Mouse (Mus musculus): ENCODE results near the gene Gabbr2.
"Not testable (repeated sequence)": the region's sequence is repeated elsewhere in the genome, so short reads cannot be mapped to it uniquely, and the experiment has no call there.

Gene Gabbr2

DNA sequence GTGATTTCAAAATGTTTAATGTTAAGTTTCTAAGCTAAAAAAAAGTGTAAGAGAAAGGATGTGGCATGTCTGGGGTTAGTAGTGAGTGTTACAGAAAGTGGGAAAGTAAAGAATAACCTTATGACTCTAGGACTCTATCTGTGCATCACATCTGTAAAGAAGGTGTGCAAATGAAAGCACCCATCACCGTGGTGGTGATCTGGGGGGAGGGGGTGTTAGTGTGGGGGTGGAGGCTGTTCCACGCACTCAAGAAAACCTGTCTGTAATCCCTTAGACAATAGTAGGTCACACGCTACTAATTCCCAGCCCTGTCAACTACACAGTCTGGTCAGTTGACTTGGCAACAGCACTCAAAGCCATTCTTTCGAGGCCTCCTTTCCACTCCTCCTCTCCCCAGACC, 350.4 kb downstream of the Gabbr2 start:
- no peak for DNase-seq

- DNase-seq = no peak
Observed at GRCm38 (mm10) chr4:46639866-46640265, 351.8 kb downstream of the Gabbr2 start.

DNA sequence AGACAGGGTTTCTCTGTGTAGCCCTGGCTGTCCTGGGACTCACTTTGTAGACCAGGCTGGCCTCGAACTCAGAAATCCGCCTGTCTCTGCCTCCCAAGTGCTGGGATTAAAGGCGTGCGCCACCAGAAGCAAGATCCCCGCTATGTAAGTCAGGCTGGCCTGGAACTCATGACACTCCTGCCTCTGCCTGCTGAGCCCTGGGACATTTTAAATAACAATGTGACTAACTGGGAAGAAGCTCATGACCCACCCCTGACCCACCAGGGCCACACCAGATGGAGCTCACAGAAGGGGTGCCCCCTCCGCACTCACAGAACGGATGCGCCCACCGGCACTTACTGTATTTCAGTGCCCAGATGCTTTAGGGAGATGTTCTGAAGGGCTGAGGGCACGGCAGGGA, 354.4 kb downstream of the Gabbr2 start:
- not testable (repeated sequence) for DNase-seq

DNA sequence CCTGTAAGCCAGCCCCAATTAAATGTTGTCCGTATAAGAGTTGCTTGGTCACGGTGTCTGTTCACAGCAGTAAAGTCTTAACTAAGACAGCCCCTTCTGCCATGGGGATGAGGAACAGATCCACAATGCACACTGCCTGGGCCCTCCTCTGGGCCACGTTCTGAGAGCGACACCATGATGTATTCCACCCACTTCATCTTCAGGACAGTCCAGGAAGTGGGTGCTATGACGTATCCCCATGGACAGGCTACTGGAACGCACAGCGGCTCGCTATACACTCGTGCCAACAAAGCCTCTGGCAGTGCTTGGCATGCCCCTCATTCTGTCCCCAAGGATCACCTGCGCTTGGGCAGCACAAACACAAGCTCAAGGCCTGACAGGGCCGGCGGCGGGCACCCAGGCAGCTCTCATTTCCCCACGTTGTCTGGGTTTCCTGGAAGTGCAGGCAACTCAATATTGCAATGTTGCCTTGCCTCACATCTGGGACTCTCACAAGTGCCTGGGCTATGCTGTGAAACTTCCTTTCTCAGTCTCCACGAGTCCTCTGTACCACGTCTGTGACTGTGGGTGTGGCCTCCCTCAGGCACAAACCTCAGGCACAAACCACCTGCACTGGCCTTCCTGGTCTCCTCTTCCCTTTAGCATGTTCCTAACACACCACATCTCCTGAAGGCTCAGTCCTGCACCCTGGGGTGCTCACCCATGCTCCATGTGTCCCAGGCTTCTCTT, 355.8 kb downstream of the Gabbr2 start:
- DNase-seq = no peak

- no peak for DNase-seq
Observed at GRCm38 (mm10) chr4:46634881-46635280, 356.8 kb downstream of the Gabbr2 start.

GRCm38 (mm10) chr4:46633565-46633964, 358.1 kb downstream of the Gabbr2 start:
- DNase-seq = not testable (repeated sequence)

- no peak for DNase-seq
Observed at GRCm38 (mm10) chr4:46632465-46632864, 359.2 kb downstream of the Gabbr2 start.

DNA sequence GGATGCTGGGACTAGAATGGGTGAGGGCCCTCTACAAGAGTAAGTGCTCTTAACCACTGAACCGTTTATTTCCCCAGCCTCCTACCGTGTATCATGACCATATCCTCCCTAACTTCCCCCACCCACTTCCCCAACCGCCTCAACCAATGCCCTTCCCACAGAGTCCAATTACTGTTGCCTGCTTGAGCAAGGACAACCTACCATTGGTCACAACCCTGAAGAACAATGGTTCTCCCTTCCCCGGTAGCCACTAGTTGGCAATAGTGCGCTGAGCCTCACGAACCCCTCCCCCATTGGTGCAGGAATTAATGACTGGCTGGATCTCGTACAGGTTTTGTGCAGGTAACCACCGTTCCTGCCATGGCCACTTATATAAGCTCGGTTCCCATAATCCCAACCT, 361.3 kb downstream of the Gabbr2 start:
- DNase-seq = peak; percentile 46

GRCm38 (mm10) chr4:46628873-46629272, 362.8 kb downstream of the Gabbr2 start:
- no peak for DNase-seq

- DNase-seq = no peak
Observed at GRCm38 (mm10) chr4:46628081-46628480, 363.6 kb downstream of the Gabbr2 start.

- no peak for DNase-seq
Observed at GRCm38 (mm10) chr4:46625101-46625500, 366.6 kb downstream of the Gabbr2 start.

DNA sequence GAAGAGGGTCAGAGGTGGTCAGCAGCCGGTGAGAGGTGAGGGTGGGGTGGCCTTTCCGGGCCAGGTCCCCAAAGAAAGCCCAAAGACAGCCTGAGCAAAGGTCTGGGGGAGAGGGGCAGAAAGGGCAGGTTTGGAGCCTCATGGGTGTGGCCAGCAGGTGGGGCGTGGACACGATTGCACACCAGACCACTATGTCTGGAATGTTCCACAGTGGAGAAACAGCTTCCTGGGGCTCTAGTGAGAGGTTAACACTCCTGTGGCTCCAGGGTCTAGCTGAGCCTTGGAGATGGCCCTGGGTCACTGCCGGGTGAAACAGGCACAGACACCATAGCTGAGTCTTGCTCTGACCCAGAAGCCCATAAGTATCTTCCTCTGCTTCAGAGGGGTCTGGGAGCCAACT, 368.7 kb downstream of the Gabbr2 start:
- no peak for DNase-seq

DNA sequence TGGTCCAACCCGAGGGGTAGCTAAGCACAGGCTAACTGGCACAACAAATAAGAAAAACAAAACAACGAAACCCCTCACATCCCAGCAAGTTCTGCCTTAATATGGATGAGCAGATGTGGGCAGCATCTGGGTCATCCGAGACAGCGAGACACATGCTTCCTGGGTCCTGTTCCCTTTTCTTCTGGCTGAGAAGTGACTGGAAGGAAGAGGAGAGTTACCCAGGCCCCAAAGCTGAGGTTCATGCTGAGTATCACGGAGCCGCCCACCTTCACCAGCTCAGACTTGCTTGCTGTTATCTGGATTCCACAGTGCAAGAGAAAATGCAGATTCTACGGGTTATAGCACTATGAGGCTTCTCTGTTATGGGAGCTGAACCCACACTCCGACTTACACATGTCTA, 370.7 kb downstream of the Gabbr2 start:
- DNase-seq = no peak

DNA sequence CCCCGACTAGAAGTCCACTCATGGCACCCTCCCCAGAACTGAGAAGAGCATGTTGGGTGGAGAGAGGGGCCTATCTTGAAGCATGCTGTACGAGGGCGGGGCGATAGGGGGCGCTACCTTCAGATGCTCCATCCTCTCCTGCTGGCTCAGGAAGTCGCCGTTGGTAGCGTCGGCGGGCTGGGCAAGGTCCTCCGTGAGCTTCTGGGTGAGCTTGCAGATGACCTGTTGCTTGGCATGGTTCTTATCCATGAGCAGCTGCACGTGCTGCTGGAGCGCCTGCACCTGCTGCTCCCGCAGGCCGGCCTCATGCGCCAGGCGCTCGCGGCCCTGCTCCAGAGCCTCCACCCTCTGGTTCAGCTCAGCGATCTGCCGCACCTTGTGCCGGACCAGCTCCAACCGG, 371.3 kb downstream of the Gabbr2 start:
- DNase-seq = no peak

DNA sequence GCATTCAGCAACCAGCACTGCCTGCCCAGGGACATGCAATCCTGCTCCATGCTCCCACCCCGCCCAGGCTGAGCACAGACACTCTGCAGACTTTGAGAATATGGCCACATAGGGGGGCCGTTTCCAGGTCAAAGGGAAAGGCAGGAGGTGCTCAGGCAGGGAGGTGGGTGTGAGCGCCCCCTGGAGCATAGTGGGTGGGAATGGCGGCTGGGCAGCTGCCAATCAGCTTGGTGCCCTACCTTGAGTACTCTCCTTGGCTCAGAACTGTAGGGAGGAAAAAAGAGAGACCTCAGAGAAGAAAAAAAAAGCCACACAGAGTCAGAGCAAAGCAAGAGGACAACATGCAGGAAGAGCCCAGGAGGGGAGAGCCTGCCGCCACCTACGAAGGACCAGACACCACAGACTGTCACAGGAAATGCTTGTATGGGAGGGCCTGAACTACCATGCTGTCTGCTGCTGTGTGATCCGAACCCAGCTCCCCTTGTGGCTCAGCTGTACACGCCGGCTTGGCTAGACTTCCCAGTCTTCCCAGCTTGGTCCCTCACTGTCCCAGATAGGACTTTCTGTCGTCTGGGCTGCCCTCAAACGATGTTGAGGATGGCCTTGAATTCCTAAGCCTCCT, 373.4 kb downstream of the Gabbr2 start:
- no peak for DNase-seq

DNA sequence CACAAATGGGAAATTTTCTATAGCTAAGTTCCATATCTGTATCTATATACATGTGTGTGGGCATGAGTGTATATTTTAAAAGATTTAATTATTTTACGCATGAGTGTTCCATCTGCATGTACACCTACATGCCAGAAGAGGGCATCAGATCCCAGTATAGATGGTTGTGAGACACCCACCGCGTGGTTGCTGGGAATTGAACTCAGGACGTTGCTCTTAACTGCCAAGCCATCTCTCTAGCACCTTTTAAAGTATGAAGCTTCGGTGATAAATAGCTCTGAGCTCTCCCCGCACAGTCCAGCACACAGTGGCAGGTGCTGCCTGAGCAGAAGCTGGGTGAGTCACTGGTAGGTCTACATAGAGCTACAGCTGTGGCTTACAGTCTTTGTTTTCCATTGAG, 374.3 kb downstream of the Gabbr2 start:
- no peak for DNase-seq

DNA sequence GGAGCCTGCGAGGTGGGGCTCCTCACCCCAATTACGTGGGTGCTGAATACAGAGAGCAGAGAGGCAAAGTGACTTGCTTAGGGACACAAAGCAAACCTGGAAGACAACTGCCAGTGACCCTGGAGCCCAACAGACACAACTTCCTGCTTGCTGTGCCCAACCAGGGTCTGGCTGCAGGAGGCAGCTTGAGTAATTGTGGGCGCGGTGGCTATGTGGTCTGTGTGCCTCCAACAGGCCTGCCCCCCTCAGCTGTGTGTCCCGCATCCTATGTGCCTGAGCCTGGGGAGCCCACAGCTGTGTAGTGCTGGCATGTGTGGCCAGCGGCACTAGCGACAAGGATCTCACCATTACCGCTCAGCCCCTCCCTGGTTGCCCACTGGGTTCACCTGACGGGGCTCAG, 377.0 kb downstream of the Gabbr2 start:
- no peak for DNase-seq

GRCm38 (mm10) chr4:46613618-46614017, 378.1 kb downstream of the Gabbr2 start:
- no peak for DNase-seq
